Mouse (Mus musculus): Measurements from ENCODE around the gene Aff4. TPM values are rescaled to one million over a fixed set of nuclear protein-coding genes. Genes with fewer than 3 reads are reported as not detected.
"Not testable (repeated sequence)": the region's sequence is repeated elsewhere in the genome, so short reads cannot be mapped to it uniquely, and the experiment has no call there.

The Aff4 gene
- polyA plus RNA-seq, 1 experiment from 2014 or later = 71.1 TPM

DNA sequence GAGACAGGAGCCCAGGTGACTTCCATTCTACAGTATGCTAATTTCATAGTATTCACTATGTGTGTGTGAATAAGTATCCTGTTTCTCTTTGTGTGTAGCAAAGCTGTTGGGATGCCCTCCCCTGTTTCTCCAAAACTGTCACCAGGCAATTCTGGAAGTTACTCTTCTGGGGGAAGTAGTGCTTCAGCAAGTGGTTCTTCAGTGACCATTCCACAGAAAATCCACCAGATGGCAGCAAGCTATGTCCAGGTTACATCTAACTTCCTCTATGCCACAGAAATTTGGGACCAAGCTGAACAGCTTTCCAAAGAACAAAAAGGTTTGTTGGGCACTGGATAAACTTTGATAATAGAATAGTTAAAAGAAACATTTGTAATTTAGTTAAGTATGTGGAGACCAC is 61.1 kb downstream of the Aff4 start:
- Histone ChIP-seq H3K4me2 (replicated peaks) (no peak overlapping the region), H3K4me1 (no peaks in the 10 kb centered on the region), H3K9ac (no peak overlapping the region), H3K4me3 (no peak overlapping the region), H3K27ac (no peak overlapping the region), H3K9me3 (no peaks in the 10 kb centered on the region), H3K27me3 (no peaks in the 10 kb centered on the region), H3K36me3 (peaks cover 84% of the 10 kb centered on the region)
- ATAC-seq (ENCODE audit: insufficient number of reproducible peaks, insufficient read depth, low FRiP score, low TSS enrichment) = no peak

DNA sequence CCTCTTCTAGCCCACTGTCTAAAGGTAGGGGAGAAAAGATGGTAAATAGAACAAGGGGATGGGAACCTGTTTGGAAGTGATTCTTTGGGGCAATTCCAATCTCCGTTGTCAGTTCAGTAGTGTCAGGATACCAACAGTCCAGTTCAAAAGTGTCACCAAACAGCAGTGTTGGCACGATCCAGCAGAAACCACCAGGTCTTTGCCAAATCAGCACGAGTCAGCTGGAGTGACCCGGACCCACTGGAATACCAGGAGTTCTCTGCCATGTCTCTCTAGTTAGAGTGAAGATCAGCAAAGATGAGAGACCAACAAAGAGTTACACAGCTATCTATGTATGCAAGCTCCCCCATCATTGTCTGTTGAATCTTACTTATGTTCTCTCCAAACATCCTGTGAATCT is 63.2 kb downstream of the Aff4 start:
- H3K9me3 ChIP-seq = no peaks in the 10 kb centered on the region
- H3K4me1 ChIP-seq = no peaks in the 10 kb centered on the region
- H3K4me2 ChIP-seq (replicated peaks) = no peak overlapping the region
- H3K27me3 ChIP-seq = no peaks in the 10 kb centered on the region
- no peak overlapping the region for H3K4me3 ChIP-seq
- WGBS = 93% methylated on average over 4 of the region's 4 CpGs
- no peak overlapping the region for H3K9ac ChIP-seq
- no peak overlapping the region for H3K27ac ChIP-seq
- ATAC-seq (ENCODE audit: insufficient number of reproducible peaks, insufficient read depth, low FRiP score, low TSS enrichment) = no peak
- H3K36me3 ChIP-seq = peaks cover 87% of the 10 kb centered on the region

DNA sequence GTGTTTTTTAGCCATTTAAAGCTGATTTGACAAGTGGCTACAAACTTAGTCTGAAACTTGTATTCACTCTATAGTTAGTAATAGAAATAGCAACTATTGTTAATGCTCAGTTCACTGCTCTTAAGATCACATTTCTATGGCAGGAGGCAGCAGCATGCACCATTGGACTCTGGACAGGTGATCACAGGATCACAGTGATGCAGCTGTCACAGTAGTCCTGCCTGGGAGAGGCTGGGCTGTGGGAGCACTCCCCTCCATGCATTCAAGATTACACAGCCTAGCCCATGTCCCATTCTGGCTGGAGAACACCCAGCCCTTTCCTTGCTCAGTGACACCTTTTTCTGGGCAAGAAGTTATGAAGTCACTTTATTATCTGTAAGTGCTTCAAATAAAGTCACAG is 67.4 kb downstream of the Aff4 start:
- Histone ChIP-seq H3K27me3 (no peaks in the 10 kb centered on the region), H3K4me3 (no peak overlapping the region), H3K9me3 (no peaks in the 10 kb centered on the region), H3K4me1 (no peaks in the 10 kb centered on the region), H3K9ac (no peak overlapping the region), H3K36me3 (peaks cover 70% of the 10 kb centered on the region), H3K27ac (no peak overlapping the region), H3K4me2 (replicated peaks) (no peak overlapping the region)
- ATAC-seq (ENCODE audit: insufficient number of reproducible peaks, insufficient read depth, low FRiP score, low TSS enrichment) = no peak

DNA sequence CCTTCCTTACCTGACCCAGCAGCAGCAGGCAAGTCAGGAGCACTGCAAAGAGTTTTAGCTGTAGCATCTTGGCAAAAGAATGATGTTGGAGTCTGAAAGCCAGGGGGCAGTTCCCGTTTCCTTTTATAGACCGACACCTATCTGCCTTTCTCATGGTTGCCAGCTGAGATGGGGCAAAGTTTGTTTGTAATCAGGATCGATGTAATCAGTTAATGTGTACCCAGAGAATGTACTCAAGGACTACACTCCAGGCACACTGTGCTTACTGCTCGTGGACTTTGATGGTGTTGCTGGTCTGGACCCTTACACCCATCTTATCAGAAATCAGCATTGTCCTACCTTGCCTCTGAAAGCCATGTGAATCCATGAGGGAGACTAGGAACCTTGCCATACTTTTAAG is 72.4 kb downstream of the Aff4 start, which contains the start of gene Leap2:
Gene Leap2, minus strand, starts transcription at position 135 of the 400 bp plus-strand sequence.
- Histone ChIP-seq H3K27ac (no peak within 1 kb of the TSS), H3K4me2 (replicated peaks) (no peak within 1 kb of the TSS), H3K9ac (no peak within 1 kb of the TSS), H3K27me3 (no peaks in the 10 kb centered on the region), H3K36me3 (peaks cover 23% of the 10 kb centered on the region), H3K4me3 (no peak within 1 kb of the TSS), H3K9me3 (no peaks in the 10 kb centered on the region), H3K4me1 (no peaks in the 10 kb centered on the region)
- ATAC-seq (ENCODE audit: insufficient number of reproducible peaks, insufficient read depth, low FRiP score, low TSS enrichment) = no peak
- 90% methylated on average over 4 of the region's 4 CpGs for WGBS

DNA sequence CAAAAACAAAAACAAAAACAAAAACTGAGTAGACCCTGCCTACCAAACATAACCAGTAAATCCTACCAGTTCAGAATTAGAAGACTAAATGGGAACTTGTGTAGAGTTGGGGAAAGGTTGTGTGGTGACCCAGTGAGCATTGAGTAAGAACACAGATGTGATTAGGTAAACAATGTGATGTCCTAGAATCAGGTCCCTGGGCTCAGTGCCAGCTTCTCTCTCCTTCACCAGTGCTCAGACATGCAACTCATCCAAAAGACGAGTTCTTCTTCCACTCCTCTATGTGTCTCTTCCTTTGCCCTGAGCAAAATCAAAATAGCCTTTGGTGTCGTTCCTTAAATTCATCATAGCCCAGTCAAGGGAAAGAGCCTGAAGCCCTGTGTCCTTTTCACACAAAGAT is 74.2 kb downstream of the Aff4 start:
- Histone ChIP-seq H3K4me3 (no peak overlapping the region), H3K4me1 (peaks cover 5% of the 10 kb centered on the region), H3K9ac (no peak overlapping the region), H3K36me3 (peaks cover 20% of the 10 kb centered on the region), H3K9me3 (no peaks in the 10 kb centered on the region), H3K4me2 (replicated peaks) (no peak overlapping the region), H3K27ac (no peak overlapping the region; the same call in 1 of the 2 replicates), H3K27me3 (no peaks in the 10 kb centered on the region)
- 68% methylated on average over 2 of the region's 2 CpGs for WGBS
- no peak for ATAC-seq (ENCODE audit: insufficient number of reproducible peaks, insufficient read depth, low FRiP score, low TSS enrichment)

DNA sequence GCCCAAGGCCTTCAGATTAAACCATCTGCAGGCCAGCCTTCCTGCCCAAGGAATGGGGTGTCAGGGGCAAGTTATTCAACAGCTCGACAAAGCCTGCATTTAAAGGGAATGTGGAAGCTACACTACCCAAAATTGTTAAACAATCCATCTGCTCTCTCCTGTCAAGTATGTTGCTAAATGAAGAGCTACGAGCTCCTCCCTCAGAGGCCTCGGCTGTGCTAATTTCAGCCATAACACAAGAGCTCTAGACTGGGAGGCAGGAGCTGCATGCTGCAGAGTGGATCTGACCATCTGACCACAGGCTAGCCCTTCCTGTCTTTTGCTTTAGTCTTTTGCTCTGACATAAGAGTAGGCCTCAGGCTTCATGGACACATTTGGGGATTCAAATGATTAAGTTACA is 74.6 kb downstream of the Aff4 start:
- no peak overlapping the region for H3K4me3 ChIP-seq
- no peak overlapping the region for H3K4me2 ChIP-seq (replicated peaks)
- H3K9ac ChIP-seq = no peak overlapping the region
- ATAC-seq (ENCODE audit: insufficient number of reproducible peaks, insufficient read depth, low FRiP score, low TSS enrichment) = no peak
- peaks cover 7% of the 10 kb centered on the region for H3K4me1 ChIP-seq
- no peak overlapping the region for H3K27ac ChIP-seq
- H3K9me3 ChIP-seq = no peaks in the 10 kb centered on the region
- no peaks in the 10 kb centered on the region for H3K27me3 ChIP-seq
- WGBS = 85% methylated on average over 3 of the region's 3 CpGs
- peaks cover 16% of the 10 kb centered on the region for H3K36me3 ChIP-seq

DNA sequence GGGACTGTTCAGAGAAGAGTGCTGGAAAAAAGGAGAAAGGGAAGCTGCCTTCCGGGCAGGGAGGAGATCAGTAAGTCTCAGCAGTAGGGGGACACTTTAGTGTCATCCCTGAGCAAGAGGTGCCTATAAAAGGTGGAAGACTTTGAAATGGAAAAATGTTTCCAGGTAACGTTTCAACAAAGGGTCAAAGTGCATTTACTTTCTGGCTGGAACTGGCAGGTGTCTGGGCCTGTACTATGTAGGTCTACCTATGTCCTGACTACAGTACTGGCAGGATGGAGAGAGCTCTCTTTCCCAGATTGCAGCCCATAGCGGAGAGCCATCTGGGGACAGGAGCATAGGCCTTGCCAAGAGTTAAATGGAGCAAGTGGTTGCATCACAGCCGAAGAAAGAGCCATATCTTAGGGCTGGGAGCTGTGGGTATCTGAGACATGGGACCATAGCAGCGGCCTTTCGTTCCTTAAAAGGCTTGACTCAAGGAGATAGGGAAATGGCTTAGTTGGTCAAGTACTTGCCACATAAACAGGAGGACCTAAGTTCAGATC is 75.2 kb downstream of the Aff4 start:
- Histone ChIP-seq H3K27me3 (no peaks in the 10 kb centered on the region), H3K9me3 (no peaks in the 10 kb centered on the region), H3K4me1 (peaks cover 7% of the 10 kb centered on the region), H3K9ac (no peak overlapping the region), H3K36me3 (peaks cover 15% of the 10 kb centered on the region), H3K4me2 (replicated peaks) (no peak overlapping the region), H3K27ac (no peak overlapping the region), H3K4me3 (no peak overlapping the region)
- no peak for ATAC-seq (ENCODE audit: insufficient number of reproducible peaks, insufficient read depth, low FRiP score, low TSS enrichment)
- 83% methylated on average over 6 of the region's 6 CpGs for WGBS

DNA sequence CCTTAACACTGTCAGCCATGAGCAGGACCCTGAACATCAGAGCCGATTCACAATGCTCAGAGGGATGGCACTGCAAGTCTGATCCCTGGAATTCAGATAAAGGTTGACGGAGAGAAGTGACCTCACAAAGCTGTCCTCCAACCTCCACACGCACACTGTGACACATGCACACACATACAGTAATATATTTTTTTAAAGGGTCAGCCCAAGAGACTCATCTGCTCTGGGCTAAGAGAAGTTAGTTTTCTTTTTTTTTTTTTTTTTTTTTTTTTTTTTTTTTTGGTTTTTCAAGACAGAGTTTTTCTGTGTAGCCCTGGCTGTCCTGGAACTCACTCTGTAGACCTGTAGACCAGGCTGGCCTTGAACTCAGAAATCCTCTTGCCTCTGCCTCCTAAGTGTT is 76.3 kb downstream of the Aff4 start:
- not testable (repeated sequence) for H3K4me1 ChIP-seq; H3K27me3 ChIP-seq; H3K4me2 ChIP-seq (replicated peaks); H3K27ac ChIP-seq; H3K9me3 ChIP-seq; H3K4me3 ChIP-seq; H3K36me3 ChIP-seq; H3K9ac ChIP-seq; ATAC-seq (ENCODE audit: insufficient number of reproducible peaks, insufficient read depth, low FRiP score, low TSS enrichment)
- WGBS = 88% methylated on average over 3 of the region's 3 CpGs

DNA sequence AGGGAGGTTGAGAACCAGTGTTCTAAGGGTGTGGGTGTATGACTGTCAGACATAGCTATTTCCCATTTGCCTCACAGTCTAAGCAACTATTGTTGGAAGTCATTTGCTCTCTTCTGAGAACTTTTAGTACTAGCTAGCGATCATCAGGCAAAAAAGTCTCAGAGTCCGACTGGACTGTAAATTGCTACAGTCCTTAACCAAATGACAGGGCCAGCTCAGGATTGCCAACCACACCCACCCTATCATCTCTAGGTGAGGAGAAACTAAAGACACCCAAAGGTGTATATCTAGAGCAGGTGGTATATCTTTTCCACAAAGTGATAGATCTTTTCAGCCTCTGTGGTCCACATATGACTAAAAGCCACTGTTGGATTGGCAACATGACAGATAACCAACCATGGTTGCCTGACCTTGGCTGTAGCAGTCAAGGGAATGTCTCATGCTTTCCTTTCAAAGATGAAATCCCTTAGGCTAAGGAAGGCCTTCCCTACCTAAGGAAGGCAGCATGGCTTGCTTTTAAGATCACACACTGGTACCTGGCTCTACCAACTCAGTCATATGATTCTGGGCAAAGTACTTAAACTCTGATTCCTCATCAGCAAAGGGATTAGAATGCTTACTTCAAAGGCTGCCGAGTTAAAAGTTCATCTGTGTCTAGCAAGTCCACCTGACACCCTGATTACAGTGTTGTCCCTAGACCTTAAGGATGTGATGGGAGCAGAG is 77.5 kb downstream of the Aff4 start:
- H3K4me3 ChIP-seq = no peak overlapping the region
- H3K9me3 ChIP-seq = no peaks in the 10 kb centered on the region
- H3K4me2 ChIP-seq (replicated peaks) = no peak overlapping the region
- H3K9ac ChIP-seq = no peak overlapping the region
- H3K27ac ChIP-seq = no peak overlapping the region
- peaks cover 8% of the 10 kb centered on the region for H3K36me3 ChIP-seq
- no peak for ATAC-seq (ENCODE audit: insufficient number of reproducible peaks, insufficient read depth, low FRiP score, low TSS enrichment)
- no peaks in the 10 kb centered on the region for H3K27me3 ChIP-seq
- H3K4me1 ChIP-seq = peaks cover 7% of the 10 kb centered on the region
- 89% methylated on average over 3 of the region's 3 CpGs for WGBS

DNA sequence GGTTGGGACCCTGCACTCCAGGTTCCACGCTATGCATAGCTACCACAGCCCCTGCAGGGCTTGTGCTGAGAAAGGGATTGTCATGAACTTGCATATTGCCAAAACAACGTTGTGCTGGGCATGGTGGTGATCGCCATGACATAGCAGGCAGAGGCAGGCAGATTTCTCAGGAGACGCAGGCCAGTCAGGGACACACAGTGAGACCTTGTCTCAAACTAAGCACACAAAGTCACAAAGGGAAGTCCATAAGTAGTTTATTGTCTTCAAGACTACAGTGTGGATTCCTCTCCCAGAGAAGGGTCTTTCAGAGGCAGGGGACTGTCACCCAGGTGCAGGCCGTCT is 78.1 kb downstream of the Aff4 start:
- no peak overlapping the region for H3K27ac ChIP-seq
- H3K4me1 ChIP-seq = peaks cover 7% of the 10 kb centered on the region
- H3K4me3 ChIP-seq = no peak overlapping the region
- peaks cover 8% of the 10 kb centered on the region for H3K36me3 ChIP-seq
- no peak overlapping the region for H3K4me2 ChIP-seq (replicated peaks)
- WGBS = 98% methylated on average over 5 of the region's 5 CpGs
- no peak overlapping the region for H3K9ac ChIP-seq
- no peaks in the 10 kb centered on the region for H3K9me3 ChIP-seq
- H3K27me3 ChIP-seq = no peaks in the 10 kb centered on the region
- ATAC-seq (ENCODE audit: insufficient number of reproducible peaks, insufficient read depth, low FRiP score, low TSS enrichment) = no peak

DNA sequence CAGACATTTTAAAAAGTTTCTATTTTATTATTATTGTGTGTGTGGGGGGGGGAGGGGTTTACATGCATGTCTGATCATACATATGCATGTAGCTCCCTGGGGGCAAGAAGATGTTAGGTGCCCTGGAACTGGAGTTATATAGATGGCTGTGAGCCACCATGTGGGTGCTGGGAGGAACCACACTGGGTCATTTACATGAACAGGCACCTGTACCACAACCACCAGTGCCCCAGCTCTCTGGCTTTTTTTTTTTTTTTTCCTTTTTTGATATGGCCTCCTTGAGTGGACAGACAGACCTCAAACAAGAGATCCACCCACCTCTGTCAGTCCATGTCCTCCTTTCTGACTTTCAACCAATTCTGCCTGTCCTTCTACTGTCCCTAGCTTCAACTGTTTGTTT is 78.5 kb downstream of the Aff4 start:
- H3K36me3 ChIP-seq = peaks cover 8% of the 10 kb centered on the region
- H3K4me3 ChIP-seq = 0 out of 2 replicates have a peak overlapping the region, but pooled peaks have one; percentile 83
- no peak for ATAC-seq (ENCODE audit: insufficient number of reproducible peaks, insufficient read depth, low FRiP score, low TSS enrichment)
- H3K4me2 ChIP-seq (replicated peaks) = peak overlapping the region; percentile 83
- H3K4me1 ChIP-seq = peaks cover 7% of the 10 kb centered on the region
- no peaks in the 10 kb centered on the region for H3K9me3 ChIP-seq
- H3K9ac ChIP-seq = no peak overlapping the region
- no peak overlapping the region for H3K27ac ChIP-seq
- H3K27me3 ChIP-seq = no peaks in the 10 kb centered on the region

DNA sequence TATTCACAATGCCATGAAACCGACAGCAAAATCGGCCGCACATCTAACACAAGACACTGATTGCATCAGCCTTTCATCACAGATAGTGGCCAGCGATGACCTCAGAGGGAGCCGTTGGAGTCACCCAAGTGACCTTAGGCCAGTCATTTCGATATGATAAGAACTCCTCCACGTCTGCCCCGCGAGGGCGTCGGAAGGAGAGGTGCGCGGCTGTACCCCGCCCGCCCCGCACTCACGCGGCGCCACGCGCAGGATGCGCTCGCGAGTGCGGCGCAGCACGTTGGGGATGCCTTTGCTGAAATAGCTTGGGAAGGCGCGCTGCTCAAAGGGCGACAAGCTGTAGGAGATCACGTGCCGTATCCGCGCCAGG is 79.7 kb downstream of the Aff4 start:
- peak overlapping the region; percentile 67 for H3K27ac ChIP-seq
- ATAC-seq (ENCODE audit: insufficient number of reproducible peaks, insufficient read depth, low FRiP score, low TSS enrichment) = no peak
- peak overlapping the region; percentile 92 for H3K9ac ChIP-seq
- H3K4me3 ChIP-seq = peak overlapping the region; percentile 83
- H3K4me2 ChIP-seq (replicated peaks) = peak overlapping the region; percentile 83
- WGBS = under 1% methylated on average over 34 of the region's 34 CpGs
- H3K27me3 ChIP-seq = no peaks in the 10 kb centered on the region
- peaks cover 7% of the 10 kb centered on the region for H3K4me1 ChIP-seq
- peaks cover 8% of the 10 kb centered on the region for H3K36me3 ChIP-seq
- no peaks in the 10 kb centered on the region for H3K9me3 ChIP-seq

Data from embryonic facial prominence, embryonic 12.5 days (tissue).